Mouse (Mus musculus): ENCODE results near the gene Fyn.

The Fyn gene

DNA sequence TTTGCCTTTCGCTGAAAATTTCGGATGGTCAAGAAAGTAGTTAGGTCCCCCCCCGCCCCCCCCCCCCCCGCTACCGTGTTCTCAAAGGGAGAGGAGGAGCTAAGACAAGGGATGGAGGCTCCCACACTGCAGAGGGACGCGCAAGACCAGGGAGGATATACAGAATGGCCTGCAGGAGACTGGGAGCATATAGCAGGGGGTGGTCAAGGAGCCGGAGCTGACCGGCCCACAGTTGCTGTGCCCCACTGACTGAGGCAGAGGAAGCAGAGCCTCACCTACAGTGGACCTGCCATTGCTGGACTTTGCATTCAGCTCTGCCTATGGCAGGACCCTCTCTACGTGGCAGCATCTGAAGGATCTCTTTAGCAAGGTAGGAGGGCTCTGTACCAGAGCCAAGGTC lies 10.6 kb downstream of the Fyn start:
- in situ Hi-C loops (cut with MboI, MseI), result no loop called here

DNA sequence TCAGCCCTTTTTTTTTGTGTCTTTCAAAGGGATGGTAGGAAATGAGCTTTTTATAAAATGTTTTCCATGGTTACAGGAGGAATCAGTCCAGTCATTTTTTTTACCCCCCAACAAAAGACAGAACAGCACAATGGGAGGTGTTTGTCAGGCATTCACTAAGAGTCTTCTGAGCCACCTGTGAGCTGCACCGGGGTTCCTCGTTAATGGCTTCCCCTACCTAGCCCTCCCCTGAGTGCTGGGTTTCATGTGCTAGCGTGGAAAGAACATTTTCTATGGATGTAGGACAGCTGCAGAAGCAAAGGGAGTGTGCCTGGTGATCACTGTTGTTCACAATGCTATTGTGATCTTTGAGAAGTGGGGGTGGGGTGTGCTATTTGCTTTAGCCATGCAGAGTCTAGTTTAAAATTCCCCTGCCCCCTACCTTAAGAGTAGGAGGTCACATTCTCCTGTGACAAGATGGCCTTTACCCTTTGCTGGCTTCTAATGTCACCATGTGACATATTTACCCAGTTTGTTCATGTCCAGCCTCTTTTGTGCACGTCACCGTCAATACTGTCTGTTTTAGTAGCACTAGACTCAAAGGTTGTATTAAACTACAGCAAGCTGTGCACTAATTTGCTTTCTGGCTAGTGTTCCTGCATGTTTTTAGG lies 11.2 kb downstream of the Fyn start:
- in situ Hi-C loops (cut with MboI, MseI), result loop anchor here (5.0 kb wide), 1 partner anchor 42 kb away; no protein-coding TSS in a partner anchor

DNA sequence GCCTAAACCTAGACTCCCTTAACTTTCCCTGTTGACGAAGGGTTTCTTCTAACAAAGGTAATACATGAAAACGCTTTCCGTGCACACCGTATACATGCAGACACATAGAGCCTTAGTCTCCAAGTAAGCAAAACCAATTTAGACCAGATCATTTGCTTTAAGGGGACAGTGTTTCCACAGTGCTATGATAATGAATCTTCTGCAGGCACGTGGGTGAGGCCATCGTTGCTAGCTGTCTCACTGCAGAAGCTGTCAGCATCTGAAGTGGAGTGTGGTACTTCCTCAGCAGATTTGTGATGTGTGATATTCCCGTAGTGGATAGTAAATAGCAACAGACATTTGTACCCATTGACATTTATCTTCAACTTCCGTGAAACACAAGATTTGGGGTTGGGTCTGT lies 16.6 kb downstream of the Fyn start:
- in situ Hi-C loops (cut with MboI, MseI), result no loop called here

DNA sequence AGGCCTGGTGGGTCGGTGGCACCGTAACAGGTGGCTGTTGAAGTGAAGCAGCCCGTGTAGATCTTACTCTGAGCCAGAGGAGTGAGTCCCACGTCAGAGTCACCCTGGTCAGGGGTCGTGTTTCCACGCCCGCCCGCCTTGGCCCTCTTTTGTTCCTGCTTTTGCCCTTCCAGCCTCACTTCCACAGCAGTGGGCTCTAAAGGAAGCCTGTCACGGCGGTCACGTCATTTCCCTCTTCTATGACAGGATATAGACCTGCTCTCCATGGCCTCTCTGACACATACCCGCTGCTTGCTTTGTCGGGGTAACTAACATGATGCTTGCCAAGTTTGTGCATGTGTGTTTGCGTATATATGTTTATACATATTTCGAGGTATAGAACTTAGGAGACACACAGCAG lies 17.5 kb downstream of the Fyn start:
- in situ Hi-C loops (cut with MboI, MseI), result no loop called here

DNA sequence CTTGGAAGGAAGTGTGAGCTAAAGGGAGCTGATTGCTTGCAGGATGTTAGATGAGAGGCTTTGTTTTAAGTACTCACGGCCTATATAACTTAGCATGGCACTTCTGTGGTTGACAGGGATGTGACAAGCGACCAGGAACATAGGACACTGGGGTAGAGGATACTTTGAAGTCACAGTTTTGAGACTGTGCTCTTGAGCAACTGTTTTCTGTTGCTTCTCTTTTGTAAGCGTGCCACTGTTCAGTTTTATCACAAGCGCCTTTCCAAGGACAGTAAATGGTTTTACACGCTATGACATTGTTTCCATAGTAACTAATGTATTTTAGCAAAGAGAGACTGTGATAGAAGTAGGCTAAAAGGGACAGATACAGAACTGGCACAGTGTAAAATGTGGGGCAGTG lies 18.4 kb downstream of the Fyn start:
- in situ Hi-C loops (cut with MboI, MseI), result no loop called here

DNA sequence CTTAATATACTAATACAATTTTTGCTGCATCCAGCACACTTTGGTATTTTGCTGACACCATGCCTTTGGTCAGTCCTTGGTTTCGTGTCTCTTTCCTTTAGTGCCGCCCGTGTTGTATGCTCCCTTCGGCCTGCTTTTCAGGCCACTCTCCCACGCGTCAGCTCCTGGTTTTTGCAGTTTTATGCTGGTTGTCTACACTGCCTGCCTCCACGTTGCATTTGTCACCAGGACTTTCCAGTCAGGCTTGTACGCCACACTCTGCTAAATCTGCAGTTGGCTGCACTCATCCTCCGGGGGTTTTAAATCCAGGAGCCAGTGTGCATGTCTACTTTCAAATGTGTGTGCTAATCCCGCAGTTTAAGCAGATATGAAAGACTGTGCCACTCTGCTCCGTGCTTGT lies 18.9 kb downstream of the Fyn start:
- in situ Hi-C loops (cut with MboI, MseI), result no loop called here

DNA sequence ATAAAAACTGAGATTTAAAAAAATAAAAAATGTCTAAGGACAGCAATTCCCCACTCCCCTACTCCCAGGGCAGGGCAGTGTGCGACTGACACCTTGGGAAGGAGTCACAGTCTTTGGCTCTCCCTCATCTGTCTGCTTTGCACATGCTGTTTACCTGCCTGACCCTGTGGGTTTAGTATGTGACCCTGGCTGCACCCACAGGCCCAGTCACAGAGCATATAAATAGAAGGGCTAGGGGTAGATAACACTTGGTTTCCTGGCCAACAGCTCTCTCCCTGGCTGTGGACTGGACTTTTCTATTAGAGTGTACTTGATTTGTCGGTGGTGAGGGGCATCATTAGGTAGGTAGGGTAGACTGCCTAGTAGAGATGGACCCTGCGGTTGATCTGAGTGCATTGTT lies 19.5 kb downstream of the Fyn start:
- in situ Hi-C loops (cut with MboI, MseI), result no loop called here

DNA sequence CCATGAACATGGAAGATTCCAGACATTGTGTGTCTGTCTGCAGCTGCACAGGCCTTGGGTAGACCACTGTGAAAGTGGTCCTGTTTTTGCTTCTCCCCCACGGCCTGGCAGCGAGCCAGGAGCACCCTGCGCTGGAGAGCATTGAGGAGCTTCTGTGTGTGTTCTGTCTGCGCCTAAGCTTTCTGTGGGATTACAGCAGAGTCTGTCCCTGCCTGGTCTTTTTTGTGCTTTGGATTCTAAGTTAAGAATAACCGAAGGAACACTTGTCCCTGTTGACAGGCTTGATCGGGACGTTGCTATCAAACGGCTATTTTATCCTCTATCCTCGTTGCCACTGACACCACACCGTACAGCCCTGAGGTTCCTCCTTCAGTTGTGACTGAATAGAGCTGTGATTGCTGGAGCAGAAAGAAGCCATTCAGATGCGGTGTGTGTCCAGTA lies 20.8 kb downstream of the Fyn start:
- in situ Hi-C loops (cut with MboI, MseI), result no loop called here

DNA sequence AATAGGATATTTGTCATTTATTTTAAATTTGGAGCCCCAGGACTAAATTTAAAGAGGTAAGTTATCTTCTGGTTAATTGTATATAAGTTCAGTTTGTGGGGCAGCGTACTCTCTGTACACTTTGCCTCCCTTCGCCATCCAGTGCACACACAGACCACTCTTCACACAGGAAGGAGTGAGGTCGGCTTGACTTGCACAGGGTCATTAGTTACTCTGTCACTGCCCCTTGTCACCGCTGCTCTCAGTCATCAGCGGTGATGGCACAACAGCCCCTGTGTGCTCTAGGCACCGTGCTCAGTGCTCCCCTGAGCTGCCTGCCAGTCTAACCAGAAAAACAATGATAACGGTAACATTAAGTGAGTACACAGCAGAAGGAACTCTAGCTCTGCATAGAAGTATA lies 21.9 kb downstream of the Fyn start:
- in situ Hi-C loops (cut with MboI, MseI), result no loop called here

DNA sequence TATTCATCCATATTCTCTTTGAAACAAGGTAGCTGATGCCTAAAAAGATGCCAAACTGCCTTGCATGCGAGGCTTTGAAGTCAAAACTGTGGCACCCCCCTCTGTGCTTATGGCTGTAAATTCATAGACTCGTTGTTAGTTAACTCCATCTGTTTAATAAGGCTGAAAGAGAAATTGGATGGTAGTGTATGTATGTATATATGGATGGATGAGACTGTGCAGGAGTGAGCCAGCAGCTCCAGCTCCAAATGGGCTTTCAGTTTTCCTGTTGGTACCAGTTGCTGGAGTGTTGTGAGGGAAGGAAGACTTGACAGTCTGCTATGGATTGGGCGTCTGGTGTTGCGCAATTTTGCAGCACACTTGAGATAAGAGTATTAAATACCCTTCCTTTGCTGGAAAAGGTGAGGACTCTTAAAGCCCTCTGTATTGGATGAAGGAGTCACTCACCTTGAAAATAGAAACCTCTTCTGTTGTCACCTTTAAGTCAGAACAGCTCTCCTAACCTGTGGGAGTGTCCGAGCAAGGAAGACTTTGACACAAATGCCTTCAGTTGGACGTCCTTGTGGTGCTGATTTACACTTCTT lies 24.3 kb downstream of the Fyn start:
- in situ Hi-C loops (cut with MboI, MseI), result no loop called here

DNA sequence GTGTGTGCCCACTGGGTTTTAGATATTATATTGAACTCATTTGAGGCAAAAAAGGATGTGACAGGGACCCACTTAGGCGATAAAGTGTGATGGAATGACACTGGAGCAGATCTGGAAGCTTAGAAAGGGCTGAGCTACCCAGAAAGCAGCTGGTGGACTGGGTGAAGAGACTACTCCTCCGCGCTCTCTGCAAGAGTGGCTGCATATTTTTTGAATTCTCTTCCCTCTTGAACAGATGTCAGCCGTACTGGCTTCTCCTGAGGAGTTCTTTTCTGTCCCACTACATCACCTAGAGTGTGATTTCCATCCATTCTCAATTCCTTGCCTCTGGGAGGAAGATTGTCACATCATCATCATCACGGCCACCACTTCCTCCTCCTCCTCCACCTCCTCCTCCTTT lies 26.9 kb downstream of the Fyn start:
- in situ Hi-C loops (cut with MboI, MseI), result no loop called here

DNA sequence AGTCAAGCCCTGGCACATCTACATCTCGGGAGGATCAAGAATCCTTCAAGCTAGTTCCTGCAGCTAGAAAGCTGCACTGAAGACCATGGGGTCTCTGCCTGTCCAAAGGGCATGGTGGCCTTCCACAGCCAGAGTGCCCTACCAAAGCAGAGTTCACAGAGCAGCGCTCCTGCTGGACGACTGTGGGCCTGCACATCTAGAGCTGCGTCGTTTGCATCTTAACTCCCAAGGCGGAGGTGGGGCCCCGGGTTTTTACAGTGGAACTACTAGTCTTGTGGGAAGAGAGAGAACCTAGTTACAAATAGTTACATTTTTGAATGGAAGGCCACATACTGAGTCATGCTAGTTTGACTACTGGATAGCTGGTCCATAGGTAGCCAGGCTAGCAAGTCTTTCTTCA lies 30.3 kb downstream of the Fyn start:
- in situ Hi-C loops (cut with MboI, MseI), result no loop called here

DNA sequence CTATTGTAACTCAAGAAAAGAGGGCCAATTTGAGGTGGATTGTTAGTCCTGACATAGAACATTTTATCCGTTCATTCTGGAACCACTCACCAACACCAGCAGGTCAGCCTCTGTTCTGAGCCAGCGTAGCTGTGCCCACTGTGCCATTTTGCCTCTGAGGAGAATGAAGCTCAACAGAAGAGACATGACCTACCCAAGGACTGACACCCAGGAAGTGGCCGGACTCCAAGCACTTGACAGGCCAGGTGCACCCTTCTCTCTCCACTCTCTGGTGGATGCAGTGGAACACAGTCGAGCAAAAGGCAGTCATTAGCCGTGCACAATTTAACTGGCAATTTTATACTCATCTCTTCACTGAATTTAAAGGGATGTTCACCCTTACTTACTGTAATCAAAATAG lies 31.5 kb downstream of the Fyn start:
- in situ Hi-C loops (cut with MboI, MseI), result no loop called here

DNA sequence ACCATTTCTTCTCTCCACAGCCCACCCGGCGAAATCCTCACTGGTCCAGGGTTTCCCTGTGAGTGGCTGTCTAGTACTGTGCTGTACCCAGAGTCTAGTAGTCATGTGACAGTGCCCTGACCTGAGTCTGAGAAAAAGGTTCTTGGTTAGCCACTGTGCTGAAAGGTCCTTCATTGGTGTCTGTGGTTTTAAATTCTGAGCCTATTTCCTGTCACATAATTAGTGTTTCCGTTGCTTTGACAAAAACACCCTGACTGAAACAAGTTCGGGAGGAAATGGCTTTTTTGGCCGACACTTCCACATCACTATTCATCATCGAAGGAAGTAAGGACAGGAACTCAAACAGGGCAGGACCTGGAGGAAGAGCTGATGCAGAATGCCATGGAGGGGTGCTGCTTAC lies 33.8 kb downstream of the Fyn start:
- in situ Hi-C loops (cut with MboI, MseI), result no loop called here

DNA sequence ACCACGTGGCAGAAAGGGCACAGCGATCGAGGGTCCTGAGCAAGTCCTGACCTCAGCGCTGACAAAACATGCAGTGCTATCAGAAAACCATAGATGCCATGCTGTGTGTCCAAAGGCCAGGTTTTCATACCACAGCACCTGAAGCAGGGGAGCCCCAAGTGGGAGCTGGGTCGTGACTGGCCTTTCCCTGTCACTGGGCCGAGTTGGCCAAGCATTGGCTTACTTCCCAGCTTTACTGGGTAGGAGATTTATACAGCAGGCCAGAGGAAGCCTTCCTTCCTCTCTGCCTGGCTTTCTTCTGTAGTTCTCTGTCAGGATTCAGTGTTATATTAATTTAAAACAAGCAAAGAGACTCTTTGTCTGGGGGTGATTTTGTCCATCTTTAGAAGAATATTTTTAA lies 35.1 kb downstream of the Fyn start:
- in situ Hi-C loops (cut with MboI, MseI), result no loop called here

DNA sequence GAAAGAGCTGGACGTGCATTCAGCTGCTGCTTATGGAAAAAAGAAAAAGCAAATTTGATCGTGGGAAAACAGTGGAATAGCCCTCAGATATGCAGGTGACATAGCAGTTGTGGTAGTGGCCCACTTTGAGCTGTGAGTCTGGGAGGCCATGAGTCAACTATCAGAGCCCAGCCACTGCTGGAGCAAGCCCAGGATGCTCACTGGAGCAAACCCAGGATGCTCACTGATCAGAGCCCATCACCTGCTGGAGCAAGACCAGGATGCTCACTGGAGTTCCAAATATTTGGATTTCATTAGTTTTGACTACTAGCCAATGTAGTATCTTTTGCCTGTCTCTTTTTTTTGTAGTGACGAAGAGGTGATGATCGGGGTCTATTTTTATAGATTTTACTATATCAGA lies 35.5 kb downstream of the Fyn start:
- in situ Hi-C loops (cut with MboI, MseI), result no loop called here

DNA sequence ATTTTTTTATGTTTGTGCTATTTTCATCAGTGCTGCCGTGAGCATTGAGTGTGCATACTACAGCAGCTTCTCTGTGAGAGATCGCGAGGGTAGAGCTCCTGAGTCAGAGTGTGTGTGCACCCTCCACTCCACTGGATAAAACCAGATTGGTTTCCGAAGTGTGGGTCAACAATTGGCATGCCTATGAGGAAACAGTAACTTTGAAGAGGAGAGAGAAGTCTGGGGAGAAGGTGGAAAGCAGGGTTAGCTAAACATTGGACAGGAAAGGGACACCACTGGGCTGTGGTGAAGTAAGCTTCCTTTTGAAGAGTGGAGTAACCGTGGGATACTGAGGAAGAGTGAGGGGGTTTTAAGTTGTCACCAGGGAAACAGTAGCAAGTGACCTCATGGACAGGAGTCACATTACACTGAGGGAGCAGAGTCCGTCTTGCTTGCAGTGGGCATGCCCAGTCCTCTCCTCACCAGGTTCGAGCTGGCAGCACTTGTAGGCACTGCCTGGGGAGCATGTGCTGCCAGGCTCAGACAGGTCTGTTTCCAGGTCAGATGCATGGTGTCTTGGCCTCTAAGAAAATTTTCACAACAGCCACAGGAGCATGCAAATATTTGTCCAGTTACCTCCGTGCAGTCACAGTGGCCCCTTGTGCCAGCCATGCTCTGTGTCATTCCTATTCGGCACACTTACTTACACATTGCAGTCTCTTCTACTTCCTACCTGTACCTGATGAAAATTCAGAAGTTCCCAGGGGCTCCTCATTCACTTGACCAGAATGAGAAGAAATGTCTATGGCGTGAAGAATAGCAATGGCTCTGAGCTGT lies 37.5 kb downstream of the Fyn start:
- in situ Hi-C loops (cut with MboI, MseI), result no loop called here

DNA sequence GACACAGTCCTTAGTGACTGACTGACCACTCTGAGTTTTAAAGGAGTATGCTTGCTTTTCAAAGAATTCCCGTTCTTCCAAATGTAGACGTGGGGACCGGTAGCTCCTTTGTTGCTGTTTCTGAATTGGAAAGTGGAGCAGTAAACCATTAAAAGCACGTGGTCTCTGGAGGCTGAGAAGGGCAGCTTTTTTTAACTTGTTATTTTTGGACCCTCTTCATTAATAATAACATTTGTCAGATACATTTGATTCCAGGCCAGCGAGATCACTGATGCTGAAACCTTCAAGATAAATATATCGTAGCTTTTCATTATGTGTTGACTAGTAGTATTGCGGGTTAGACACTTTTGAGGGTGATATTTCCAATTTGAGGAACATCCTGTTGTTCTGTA lies 38.1 kb downstream of the Fyn start:
- in situ Hi-C loops (cut with MboI, MseI), result no loop called here

DNA sequence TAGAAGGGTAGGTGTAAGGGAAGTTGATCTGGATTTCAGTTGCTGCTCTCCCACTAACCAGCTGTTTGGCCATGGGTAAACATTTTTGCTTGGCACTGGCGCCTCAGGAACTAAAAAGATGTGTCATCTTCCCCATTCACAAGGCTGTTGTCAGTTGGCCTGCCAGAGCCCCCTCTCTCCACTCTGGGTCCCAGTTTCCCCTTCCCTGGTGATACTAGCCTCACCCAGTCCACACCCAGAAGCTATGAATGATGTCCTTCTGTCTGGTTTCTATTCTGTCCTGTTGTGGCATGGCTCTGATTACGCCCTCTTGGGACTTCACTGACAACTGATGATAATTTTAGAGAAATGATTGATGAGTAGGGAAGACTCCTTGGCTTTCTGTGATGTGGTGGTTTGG lies 38.9 kb downstream of the Fyn start:
- in situ Hi-C loops (cut with MboI, MseI), result no loop called here

DNA sequence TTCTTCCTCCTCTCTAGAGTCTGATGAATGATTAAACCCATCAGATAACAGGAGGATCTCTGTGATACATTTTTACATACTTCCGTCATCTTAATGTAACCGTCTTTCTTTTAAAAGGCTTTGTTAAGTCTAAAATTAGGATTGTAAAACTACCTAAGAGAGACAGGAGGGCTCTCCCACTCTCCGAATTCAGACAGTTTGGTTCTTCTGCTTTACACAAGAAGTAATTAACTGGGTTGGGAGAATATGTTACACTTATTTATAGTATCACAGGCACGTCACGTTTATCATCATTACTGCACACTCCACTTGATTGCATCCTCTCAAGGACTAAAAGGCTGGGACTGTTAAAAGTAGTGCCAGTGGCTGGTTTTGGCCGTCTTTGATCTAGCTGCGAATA lies 40.9 kb downstream of the Fyn start:
- in situ Hi-C loops (cut with MboI, MseI), result no loop called here

DNA sequence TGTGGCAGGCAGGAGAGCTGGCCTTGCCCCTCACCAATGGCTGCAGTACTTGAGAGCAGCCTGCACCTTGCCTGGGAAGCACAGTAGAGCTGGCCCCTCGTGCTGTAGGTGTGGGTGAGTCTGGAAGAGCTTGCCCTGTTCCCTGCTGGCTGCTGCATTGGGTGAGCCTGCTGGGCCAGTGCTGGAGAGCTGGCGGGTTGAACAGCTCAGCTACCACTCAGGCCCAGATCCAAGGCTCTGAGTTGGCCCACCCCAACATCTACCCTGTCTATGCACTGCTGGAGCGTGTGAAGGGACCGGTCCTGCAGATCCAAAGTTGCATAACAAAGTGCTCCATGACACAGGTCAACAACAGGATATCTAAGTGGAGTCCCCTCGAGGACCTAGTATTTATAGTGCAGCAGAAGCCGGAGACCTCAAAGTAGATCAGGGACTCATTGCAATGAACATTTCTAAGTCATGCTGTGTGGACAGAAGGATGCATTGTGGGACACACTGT lies 41.5 kb downstream of the Fyn start:
- in situ Hi-C loops (cut with MboI, MseI), result no loop called here

DNA sequence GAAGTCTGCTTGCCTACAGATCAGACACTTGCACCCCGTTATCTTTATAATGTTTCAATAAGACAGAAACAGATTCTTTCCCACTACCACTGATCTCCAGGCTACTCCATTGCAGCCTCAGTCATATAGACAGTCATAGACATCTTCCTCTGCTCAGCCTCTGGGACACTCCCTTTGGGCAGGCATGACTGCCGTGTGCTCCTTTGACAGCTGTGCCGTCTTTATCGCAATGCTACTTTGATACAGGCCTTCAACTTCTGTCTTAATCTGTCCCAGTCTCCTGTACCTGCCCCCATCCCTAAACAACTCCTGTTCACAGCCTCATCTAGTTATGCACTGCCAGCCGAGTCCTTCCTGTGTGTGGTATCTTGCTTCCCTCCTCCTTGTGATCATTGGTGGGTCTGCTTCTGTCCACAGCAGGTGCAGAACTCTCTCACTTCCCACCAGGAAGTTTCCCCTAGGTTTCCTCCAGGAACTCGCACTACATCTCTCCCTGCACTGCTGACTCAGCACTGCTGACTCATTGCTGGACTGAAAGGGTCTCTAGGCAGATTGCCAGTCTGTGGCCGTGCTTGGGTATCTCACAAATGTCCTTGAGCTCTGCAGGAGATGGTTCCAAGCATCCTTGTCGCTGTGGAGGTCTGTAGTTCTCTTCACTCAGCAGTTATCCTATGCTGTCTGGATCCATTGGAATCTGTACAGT lies 43.4 kb downstream of the Fyn start:
- in situ Hi-C loops (cut with MboI, MseI), result no loop called here

Data from regulatory T cell (primary cell).